Mouse (Mus musculus): ENCODE data around the gene Ubl3.

The Ubl3 gene

GRCm38 (mm10) chr5:148552187-148553071, at the start of gene Ubl3:
Gene Ubl3 (minus strand): TSS chr5:148552789.
- DNase-seq (ENCODE audit: low spot score in 2 of 2), result peak; percentile 90

- DNase-seq (ENCODE audit: low spot score in 2 of 2), result no peak
These were observed 45.8 kb upstream of the Ubl3 start for GRCm38 (mm10) chr5:148598376-148598775.

GRCm38 (mm10) chr5:148596086-148596753, 43.6 kb upstream of the Ubl3 start:
- no peak for DNase-seq (ENCODE audit: low spot score in 2 of 2)

GRCm38 (mm10) chr5:148595459-148595751, 42.8 kb upstream of the Ubl3 start:
- no peak for DNase-seq (ENCODE audit: low spot score in 2 of 2)

- DNase-seq (ENCODE audit: low spot score in 2 of 2), result no peak
These were observed 42.3 kb upstream of the Ubl3 start for GRCm38 (mm10) chr5:148594693-148595458.

- no peak for DNase-seq (ENCODE audit: low spot score in 2 of 2)
These were observed 41.0 kb upstream of the Ubl3 start for GRCm38 (mm10) chr5:148593607-148594006.

- no peak for DNase-seq (ENCODE audit: low spot score in 2 of 2)
These were observed 38.9 kb upstream of the Ubl3 start for GRCm38 (mm10) chr5:148591448-148591862.

GRCm38 (mm10) chr5:148590603-148591447, 38.2 kb upstream of the Ubl3 start:
- DNase-seq (ENCODE audit: low spot score in 2 of 2), result no peak

GRCm38 (mm10) chr5:148588987-148589386, 36.4 kb upstream of the Ubl3 start:
- no peak for DNase-seq (ENCODE audit: low spot score in 2 of 2)

- no peak for DNase-seq (ENCODE audit: low spot score in 2 of 2)
These were observed 35.6 kb upstream of the Ubl3 start for GRCm38 (mm10) chr5:148588142-148588650.

- no peak for DNase-seq (ENCODE audit: low spot score in 2 of 2)
These were observed 27.9 kb upstream of the Ubl3 start for GRCm38 (mm10) chr5:148580388-148580985.

GRCm38 (mm10) chr5:148579156-148579555, 26.6 kb upstream of the Ubl3 start:
- no peak for DNase-seq (ENCODE audit: low spot score in 2 of 2)

GRCm38 (mm10) chr5:148578353-148578752, 25.8 kb upstream of the Ubl3 start:
- no peak for DNase-seq (ENCODE audit: low spot score in 2 of 2)

- no peak for DNase-seq (ENCODE audit: low spot score in 2 of 2)
These were observed 24.7 kb upstream of the Ubl3 start for GRCm38 (mm10) chr5:148577278-148577677.

- no peak for DNase-seq (ENCODE audit: low spot score in 2 of 2)
These were observed 22.6 kb upstream of the Ubl3 start for GRCm38 (mm10) chr5:148575163-148575562.

- DNase-seq (ENCODE audit: low spot score in 2 of 2), result no peak
These were observed 20.1 kb upstream of the Ubl3 start for GRCm38 (mm10) chr5:148572676-148573075.

GRCm38 (mm10) chr5:148570571-148571304, 18.1 kb upstream of the Ubl3 start:
- DNase-seq (ENCODE audit: low spot score in 2 of 2), result no peak

GRCm38 (mm10) chr5:148569444-148569843, 16.9 kb upstream of the Ubl3 start:
- no peak for DNase-seq (ENCODE audit: low spot score in 2 of 2)

- DNase-seq (ENCODE audit: low spot score in 2 of 2), result no peak
These were observed 13.0 kb upstream of the Ubl3 start for GRCm38 (mm10) chr5:148565636-148566035.

GRCm38 (mm10) chr5:148564073-148564472, 11.5 kb upstream of the Ubl3 start:
- DNase-seq (ENCODE audit: low spot score in 2 of 2), result no peak

Data from frontal cortex, postnatal 36 days (tissue).